Mouse (Mus musculus) neural tube, embryonic 10.5 days (tissue): ENCODE results near the gene Pakap.

Source experiments
- DNase-seq: peaks from one replicate; pipeline ENCODE4 v3.0.0-alpha.2; 2017; ENCODE audit warnings: low spot score; ENCODE audit errors: extremely low spot score

Pakap gene

DNA sequence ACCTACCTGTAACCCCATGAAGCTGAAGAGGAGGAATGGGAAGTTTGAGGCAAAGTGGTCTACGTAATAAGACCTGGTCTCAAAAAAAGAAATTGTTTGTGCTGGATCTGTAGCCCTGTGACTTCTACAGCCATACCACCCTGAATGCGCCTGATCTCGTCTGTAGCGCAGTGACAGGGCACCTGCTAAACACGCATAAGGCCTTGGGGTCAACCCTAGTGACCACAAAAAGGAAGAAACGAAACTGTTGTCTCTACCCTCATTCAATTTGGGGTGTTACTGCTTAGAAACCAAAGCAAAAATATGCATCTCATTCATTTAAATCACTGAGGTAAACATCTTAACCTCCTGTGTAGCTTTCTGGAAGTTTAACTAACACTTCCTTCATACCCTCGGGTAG is 136.6 kb downstream of the Pakap start:
- DNase-seq = no peak

DNA sequence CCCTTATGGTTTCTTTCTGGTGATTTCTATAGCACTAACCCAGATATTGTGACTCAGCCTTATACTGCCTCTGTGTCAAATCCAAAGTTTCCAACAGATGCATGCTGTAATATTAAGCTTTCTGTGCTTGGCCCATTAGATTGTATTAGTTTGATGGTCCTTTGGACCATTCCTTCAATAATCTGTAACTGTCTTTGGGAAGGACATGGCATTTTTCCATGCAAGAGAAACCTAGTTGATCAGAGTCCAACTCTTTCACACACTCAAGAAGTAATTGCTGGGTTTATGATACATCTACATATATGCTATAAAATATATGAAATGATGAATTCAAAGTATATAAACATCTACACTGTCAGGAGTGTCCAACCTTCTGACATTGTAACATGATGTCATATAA is 147.9 kb downstream of the Pakap start:
- no peak for DNase-seq

GRCm38 (mm10) chr4:57716735-57717134 is 148.8 kb downstream of the Pakap start:
- DNase-seq = no peak

GRCm38 (mm10) chr4:57717354-57717753 is 149.4 kb downstream of the Pakap start, which contains the start of gene Akap2:
Gene Akap2, plus strand, starts transcription at chr4:57717657.
- no peak for DNase-seq

DNA sequence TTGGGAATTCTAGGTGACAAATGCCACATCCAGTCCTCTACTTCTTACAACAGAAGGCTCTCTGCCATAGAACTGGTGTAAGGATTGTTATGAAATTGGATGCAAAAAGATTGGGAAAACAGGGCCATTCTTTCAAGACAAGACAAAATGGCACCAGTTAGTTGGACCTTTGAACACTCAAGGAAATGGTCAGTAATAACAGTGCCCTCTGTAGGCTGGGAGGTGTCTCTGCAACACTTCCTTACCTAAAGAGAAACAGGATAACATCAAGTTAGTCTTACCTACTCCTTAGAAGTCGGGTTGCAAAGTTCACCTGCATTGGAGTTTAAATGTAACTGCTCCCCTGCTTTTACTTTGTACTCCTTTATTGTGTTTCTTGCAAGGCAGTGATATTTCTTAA is 151.4 kb downstream of the Pakap start:
- no peak for DNase-seq

- DNase-seq = peak; percentile 26
Observed at GRCm38 (mm10) chr4:57720869-57721361, 152.9 kb downstream of the Pakap start.

- no peak for DNase-seq
Observed at GRCm38 (mm10) chr4:57722296-57722695, 154.3 kb downstream of the Pakap start.

GRCm38 (mm10) chr4:57723659-57724058 is 155.7 kb downstream of the Pakap start:
- no peak for DNase-seq

DNA sequence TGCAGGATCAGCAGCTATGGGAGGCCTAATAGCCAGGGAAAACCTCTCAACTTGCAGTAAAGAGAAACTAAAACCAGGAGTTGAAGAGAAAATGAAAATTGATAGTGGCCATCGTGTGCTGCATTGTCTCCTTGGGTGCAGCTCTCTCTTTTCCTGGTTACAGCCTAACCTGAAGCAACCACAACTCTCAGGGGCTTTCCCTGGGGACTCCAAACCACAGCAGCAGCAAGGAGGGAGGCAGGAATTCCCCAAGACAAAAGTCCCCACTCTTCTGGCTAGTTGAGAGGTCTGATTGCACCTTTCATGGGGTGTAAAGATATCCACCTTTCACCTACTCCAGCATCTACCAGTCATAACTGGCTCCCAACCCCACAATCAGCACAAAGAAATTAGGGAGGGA is 157.6 kb downstream of the Pakap start:
- no peak for DNase-seq

- no peak for DNase-seq
Observed at GRCm38 (mm10) chr4:57728611-57729183, 160.7 kb downstream of the Pakap start.

- no peak for DNase-seq
Observed at GRCm38 (mm10) chr4:57730047-57730446, 162.1 kb downstream of the Pakap start.

DNA sequence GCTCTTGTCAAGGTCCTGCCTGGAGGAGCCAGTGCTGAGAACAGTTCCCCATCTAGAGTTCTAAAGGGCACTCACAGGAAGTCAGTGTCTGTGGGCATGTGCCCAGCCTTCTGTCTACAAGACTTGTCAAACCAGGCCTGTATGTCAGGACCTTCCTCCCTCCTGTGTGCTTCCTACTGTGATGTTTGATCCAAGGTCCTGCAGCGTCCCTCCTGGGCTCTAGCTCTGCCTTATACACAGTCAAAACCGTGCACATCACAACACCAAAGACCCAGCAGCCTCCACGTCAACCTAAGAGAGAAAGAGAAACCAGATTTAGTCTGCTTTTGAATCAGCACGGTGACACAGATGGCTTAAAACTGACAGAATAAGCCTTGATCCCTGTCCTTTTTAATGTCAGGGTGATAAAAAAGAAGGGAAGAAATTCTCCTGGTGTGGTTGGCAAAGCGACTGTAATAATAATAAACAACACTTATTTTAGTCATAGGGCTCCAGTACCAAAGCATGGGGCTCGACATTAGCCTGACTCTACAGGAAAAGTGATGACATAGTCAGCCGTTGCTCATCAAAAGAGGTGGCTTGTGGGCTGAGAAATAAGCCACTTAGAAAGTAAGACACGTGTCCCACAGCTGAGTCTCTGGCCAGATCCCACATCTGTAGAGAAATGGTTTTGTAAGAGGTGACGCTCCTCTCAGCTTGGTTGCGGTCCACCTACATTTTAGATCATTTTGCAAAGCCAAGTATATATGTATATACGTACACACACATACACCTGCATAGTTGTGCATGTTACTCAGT is 163.0 kb downstream of the Pakap start:
- DNase-seq = no peak

GRCm38 (mm10) chr4:57732351-57732750 is 164.4 kb downstream of the Pakap start:
- DNase-seq = no peak

GRCm38 (mm10) chr4:57733445-57733844 is 165.5 kb downstream of the Pakap start:
- no peak for DNase-seq

DNA sequence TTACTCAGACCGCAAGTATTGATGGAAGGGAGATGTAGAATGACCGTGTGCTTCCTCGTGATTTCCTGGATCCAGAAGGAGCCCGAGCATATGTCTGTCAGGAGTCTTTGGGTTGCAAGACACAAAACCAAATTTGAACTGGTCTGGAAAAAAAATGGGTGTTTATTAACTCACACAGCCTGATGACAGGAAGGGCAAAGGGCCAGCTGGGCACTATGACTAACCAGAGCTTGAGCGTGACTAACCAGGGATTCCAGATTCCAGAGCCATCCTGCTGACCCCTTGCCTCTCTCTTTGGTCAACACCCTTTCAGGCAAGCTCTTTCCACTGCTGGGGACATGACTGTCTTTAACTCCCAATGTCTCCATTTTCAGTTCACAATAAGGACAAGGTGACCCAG is 167.4 kb downstream of the Pakap start:
- DNase-seq = no peak

GRCm38 (mm10) chr4:57738856-57739552 is 171.0 kb downstream of the Pakap start:
- DNase-seq = no peak

DNA sequence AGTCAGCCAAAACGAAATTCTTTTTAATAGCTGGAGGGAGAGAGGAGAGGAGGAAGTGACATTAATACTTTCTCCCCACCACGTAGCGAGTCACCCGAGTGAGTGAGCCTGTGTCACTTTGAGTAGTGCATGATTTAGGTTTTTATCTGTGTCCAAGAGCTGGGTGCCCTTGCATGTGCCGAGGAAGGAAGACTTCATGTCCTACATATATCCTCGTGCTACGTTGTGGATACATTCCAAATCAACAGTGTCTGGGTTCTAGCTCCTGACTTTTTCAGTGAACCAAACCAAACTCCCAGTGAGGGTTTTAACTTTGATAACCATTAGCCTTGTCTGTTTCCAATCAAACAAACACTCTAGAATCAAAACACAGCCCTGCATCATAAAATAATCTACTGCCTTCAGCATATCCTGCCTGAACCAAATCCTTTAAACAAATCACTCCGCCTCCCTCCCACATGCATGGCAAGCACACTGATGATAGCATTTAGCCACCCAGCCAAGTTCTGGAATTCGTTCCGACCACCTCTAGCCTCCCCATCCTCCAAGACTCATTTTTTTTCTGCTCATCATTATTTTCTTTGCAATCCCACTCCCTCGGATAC is 175.4 kb downstream of the Pakap start:
- DNase-seq = no peak

- DNase-seq = no peak
Observed at GRCm38 (mm10) chr4:57750651-57751050, 182.7 kb downstream of the Pakap start.

GRCm38 (mm10) chr4:57751054-57751453 is 183.1 kb downstream of the Pakap start:
- no peak for DNase-seq

DNA sequence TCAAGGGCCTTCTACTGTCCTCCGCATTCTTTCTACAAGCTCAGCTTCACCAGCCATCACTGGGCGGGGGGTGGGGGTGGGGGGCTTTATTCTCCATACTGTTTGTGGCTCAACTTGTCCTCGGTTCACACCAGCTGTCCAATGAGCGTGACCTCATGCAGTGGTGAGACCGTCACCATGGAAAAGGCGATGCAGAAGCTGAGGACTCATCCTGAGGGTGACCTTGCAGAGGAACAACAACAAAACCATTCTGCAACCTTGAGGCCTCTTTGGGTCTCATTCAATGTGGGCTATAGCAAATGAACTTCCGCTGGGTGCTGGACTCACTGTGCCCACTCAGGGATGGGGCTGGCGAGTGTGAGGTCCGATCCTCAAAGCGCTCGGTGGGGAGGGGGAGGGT is 183.6 kb downstream of the Pakap start:
- no peak for DNase-seq

- no peak for DNase-seq
Observed at GRCm38 (mm10) chr4:57755085-57755484, 187.1 kb downstream of the Pakap start.

- no peak for DNase-seq
Observed at GRCm38 (mm10) chr4:57757997-57758396, 190.0 kb downstream of the Pakap start.
